Mouse (Mus musculus): ENCODE results near the gene Mrpl46. TPM values are rescaled to one million over a fixed set of nuclear protein-coding genes. Genes with fewer than 3 reads are reported as not detected.

Gene Mrpl46
- polyA plus RNA-seq, 1 experiment from 2014 or later = 68.6 TPM

DNA sequence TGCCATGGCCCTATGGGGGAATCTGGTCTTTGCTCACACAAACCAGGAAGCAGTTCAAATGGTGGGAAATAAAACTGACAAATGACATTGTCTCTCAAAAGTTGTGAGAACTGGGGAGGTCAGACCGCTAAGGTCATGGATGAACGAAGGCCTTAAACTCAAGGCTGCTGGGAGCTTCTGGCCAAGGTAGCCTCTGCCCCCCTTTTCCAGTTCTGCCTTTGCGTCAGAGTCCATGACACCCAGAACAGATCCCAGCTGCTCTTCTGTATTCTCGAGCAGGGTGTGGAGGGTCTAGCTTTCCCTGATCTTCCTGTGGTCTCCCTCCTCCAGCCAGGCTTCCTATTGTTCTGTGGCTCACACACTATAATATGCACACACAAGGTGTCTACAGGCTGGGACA is 23.9 kb upstream of the Mrpl46 start:
- Histone ChIP-seq H3K9me3 (ENCODE audit: low read depth, low read length) (no peaks in the 10 kb centered on the region), H3K4me1 (ENCODE audit: insufficient read depth) (no peaks in the 10 kb centered on the region), H3K4me3 (ENCODE audit: low read depth, low read length) (no peak overlapping the region), H3K27me3 (ENCODE audit: insufficient read depth, low read length) (no peaks in the 10 kb centered on the region), H3K36me3 (ENCODE audit: insufficient read depth) (no peaks in the 10 kb centered on the region), H3K4me2 (no peak overlapping the region), H3K27ac (ENCODE audit: low read depth) (no peak overlapping the region), H3K9ac (no peak overlapping the region)
- 63% methylated on average over 4 of the region's 4 CpGs for WGBS
- TF ChIP-seq CTCF (IDR thresholded peaks at IDR 0.05; ENCODE audit: low read depth) = no peak
- DNase-seq = no peak
- ATAC-seq (ENCODE audit: insufficient read depth) = no peak

- H3K27me3 ChIP-seq (ENCODE audit: insufficient read depth, low read length) = no peaks in the 10 kb centered on the region
- ATAC-seq (ENCODE audit: insufficient read depth) (no peak), DNase-seq (no peak)
- no peak overlapping the region for H3K27ac ChIP-seq (ENCODE audit: low read depth)
- no peaks in the 10 kb centered on the region for H3K4me1 ChIP-seq (ENCODE audit: insufficient read depth)
- 68% methylated on average over 3 of the region's 3 CpGs for WGBS
- no peaks in the 10 kb centered on the region for H3K9me3 ChIP-seq (ENCODE audit: low read depth, low read length)
- no peaks in the 10 kb centered on the region for H3K36me3 ChIP-seq (ENCODE audit: insufficient read depth)
- H3K9ac ChIP-seq = no peak overlapping the region
- no peak overlapping the region for H3K4me3 ChIP-seq (ENCODE audit: low read depth, low read length)
- H3K4me2 ChIP-seq = no peak overlapping the region
- peak; percentile 14; the same call in 1 of the 2 replicates for TF ChIP-seq CTCF (IDR thresholded peaks at IDR 0.05; ENCODE audit: low read depth)
Observed at GRCm38 (mm10) chr7:78803841-78804240, 20.5 kb upstream of the Mrpl46 start.

GRCm38 (mm10) chr7:78799730-78800496 is 16.6 kb upstream of the Mrpl46 start:
- DNase-seq (no peak), ATAC-seq (ENCODE audit: insufficient read depth) (no peak)
- Histone ChIP-seq H3K4me1 (ENCODE audit: insufficient read depth) (no peaks in the 10 kb centered on the region), H3K4me2 (no peak overlapping the region), H3K9ac (no peak overlapping the region), H3K4me3 (ENCODE audit: low read depth, low read length) (no peak overlapping the region), H3K36me3 (ENCODE audit: insufficient read depth) (no peaks in the 10 kb centered on the region), H3K27ac (ENCODE audit: low read depth) (no peak overlapping the region), H3K9me3 (ENCODE audit: low read depth, low read length) (no peaks in the 10 kb centered on the region), H3K27me3 (ENCODE audit: insufficient read depth, low read length) (no peaks in the 10 kb centered on the region)
- 69% methylated on average over 9 of the region's 9 CpGs for WGBS
- TF ChIP-seq CTCF (IDR thresholded peaks at IDR 0.05; ENCODE audit: low read depth) = no peak

DNA sequence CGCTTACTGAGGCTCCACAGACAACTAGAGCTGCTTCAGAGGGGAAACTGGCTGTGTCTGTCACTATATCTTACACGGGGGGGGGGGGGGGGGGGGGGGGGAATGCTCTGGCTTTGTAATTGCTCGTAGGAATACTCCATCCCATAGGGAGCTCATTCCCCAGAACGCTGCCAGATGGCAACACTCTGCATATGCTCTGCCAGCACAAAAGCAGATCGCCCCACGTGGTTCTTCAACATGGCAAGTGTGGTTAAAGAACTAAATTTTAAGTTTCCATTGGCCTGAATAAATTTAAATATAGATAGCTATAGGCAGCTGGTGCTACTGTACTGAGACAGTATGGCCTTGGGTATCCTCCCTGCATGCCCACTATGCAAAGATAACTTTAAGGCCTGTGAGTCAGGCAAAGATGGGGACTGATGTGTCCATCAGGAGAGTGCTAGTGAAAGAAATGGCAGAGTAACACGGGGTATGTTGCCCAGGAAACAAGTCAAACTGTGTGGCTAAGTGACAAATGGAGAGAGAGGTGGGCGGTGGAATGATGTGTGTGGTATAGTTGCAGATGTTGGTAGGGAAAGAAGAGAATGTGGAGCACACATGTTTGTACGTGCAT is 14.6 kb upstream of the Mrpl46 start:
- H3K27me3 ChIP-seq (ENCODE audit: insufficient read depth, low read length) = no peaks in the 10 kb centered on the region
- no peaks in the 10 kb centered on the region for H3K9me3 ChIP-seq (ENCODE audit: low read depth, low read length)
- WGBS = 50% methylated on average over 9 of the region's 9 CpGs
- H3K4me2 ChIP-seq = no peak overlapping the region
- H3K4me1 ChIP-seq (ENCODE audit: insufficient read depth) = no peaks in the 10 kb centered on the region
- TF ChIP-seq CTCF (IDR thresholded peaks at IDR 0.05; ENCODE audit: low read depth) = no peak
- H3K36me3 ChIP-seq (ENCODE audit: insufficient read depth) = 0 out of 2 replicates have a peak, but pooled peaks cover 3% of the 10 kb centered on the region
- ATAC-seq (ENCODE audit: insufficient read depth) (no peak), DNase-seq (no peak)
- H3K4me3 ChIP-seq (ENCODE audit: low read depth, low read length) = no peak overlapping the region
- no peak overlapping the region for H3K9ac ChIP-seq
- no peak overlapping the region for H3K27ac ChIP-seq (ENCODE audit: low read depth)

- no peaks in the 10 kb centered on the region for H3K27me3 ChIP-seq (ENCODE audit: insufficient read depth, low read length)
- peaks cover 14% of the 10 kb centered on the region; the same call in 1 of the 2 replicates for H3K36me3 ChIP-seq (ENCODE audit: insufficient read depth)
- no peaks in the 10 kb centered on the region for H3K4me1 ChIP-seq (ENCODE audit: insufficient read depth)
- no peak overlapping the region for H3K9ac ChIP-seq
- no peak for TF ChIP-seq CTCF (IDR thresholded peaks at IDR 0.05; ENCODE audit: low read depth)
- H3K27ac ChIP-seq (ENCODE audit: low read depth) = no peak overlapping the region
- DNase-seq (no peak), ATAC-seq (ENCODE audit: insufficient read depth) (no peak)
- no peak overlapping the region for H3K4me2 ChIP-seq
- no peak overlapping the region for H3K4me3 ChIP-seq (ENCODE audit: low read depth, low read length)
- WGBS = 77% methylated on average over 3 of the region's 3 CpGs
- H3K9me3 ChIP-seq (ENCODE audit: low read depth, low read length) = no peaks in the 10 kb centered on the region
Observed at GRCm38 (mm10) chr7:78796624-78797023, 13.3 kb upstream of the Mrpl46 start.

DNA sequence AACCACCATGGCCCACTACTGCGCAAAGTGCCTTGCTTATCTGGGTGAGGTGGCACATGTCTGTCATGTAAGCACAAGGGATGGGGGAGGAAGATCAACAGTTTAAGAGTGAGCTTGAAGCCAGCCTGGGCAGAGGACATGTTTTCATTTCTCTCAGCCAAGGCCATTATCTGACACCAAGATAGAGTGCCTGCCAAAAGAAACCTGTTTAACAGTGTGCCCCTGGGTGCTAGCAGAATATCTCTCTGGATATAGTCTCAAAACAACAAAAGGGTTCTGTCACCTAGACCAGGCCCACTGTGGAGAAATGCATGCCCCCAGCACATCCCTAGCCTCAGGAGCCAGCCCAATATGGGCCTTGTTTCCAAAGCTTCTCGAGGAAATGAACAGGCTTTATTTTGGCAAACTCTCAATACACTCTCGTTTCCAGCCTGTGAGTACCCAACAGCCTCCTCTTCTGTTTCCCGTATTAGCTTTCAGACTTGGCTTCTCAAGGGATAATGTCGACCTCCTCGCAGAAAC is 11.3 kb upstream of the Mrpl46 start:
- no peak overlapping the region for H3K27ac ChIP-seq (ENCODE audit: low read depth)
- ATAC-seq (ENCODE audit: insufficient read depth) = no peak

DNA sequence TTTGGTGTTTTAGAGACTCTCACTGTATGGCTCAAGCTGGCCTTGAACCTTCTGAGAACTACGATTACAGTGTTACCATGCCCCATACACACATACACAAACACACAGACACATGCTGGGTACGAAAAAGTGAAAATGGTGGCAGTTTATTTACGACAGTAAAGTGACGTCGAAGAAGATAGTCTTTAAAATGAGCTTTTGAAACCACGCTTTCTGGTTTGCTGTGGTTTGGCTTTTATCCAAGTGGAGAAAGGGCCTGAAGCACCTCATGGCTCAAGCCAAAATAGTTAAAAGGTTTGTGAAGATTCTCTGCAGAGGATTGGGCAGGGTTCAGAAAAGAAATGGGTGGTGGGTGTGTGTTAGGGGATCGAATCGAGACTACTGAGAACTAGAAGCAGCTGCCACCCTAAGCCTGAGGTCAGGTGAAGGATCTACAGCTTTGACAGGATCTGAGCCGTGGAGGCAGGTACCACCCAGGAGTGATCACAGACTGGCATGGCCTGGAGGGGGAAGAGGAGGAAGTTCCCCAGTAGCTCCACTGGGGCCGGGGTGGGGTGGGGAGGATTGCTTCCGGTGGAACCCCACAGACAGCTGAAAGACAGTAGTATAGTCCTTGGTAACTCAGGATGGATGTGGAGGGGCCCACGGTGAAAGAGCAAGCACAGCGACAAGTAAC is 10.7 kb upstream of the Mrpl46 start:
- Histone ChIP-seq H3K9me3 (ENCODE audit: low read depth, low read length) (no peaks in the 10 kb centered on the region), H3K36me3 (ENCODE audit: insufficient read depth) (peaks cover 34% of the 10 kb centered on the region), H3K4me2 (no peak overlapping the region), H3K4me3 (ENCODE audit: low read depth, low read length) (no peak overlapping the region), H3K27ac (ENCODE audit: low read depth) (no peak overlapping the region), H3K4me1 (ENCODE audit: insufficient read depth) (no peaks in the 10 kb centered on the region), H3K9ac (no peak overlapping the region), H3K27me3 (ENCODE audit: insufficient read depth, low read length) (no peaks in the 10 kb centered on the region)
- no peak for TF ChIP-seq CTCF (IDR thresholded peaks at IDR 0.05; ENCODE audit: low read depth)
- DNase-seq = no peak
- WGBS = 74% methylated on average over 13 of the region's 13 CpGs
- no peak for ATAC-seq (ENCODE audit: insufficient read depth)

More for the DNA sequence above, 11.3 kb upstream of the Mrpl46 start:
- no peak for DNase-seq
- TF ChIP-seq CTCF (IDR thresholded peaks at IDR 0.05; ENCODE audit: low read depth) = no peak
- H3K9me3 ChIP-seq (ENCODE audit: low read depth, low read length) = no peaks in the 10 kb centered on the region
- H3K9ac ChIP-seq = no peak overlapping the region
- no peaks in the 10 kb centered on the region for H3K4me1 ChIP-seq (ENCODE audit: insufficient read depth)
- no peak overlapping the region for H3K4me2 ChIP-seq
- 55% methylated on average over 6 of the region's 6 CpGs for WGBS
- no peak overlapping the region for H3K4me3 ChIP-seq (ENCODE audit: low read depth, low read length)
- peaks cover 30% of the 10 kb centered on the region for H3K36me3 ChIP-seq (ENCODE audit: insufficient read depth)
- no peaks in the 10 kb centered on the region for H3K27me3 ChIP-seq (ENCODE audit: insufficient read depth, low read length)
